Mouse (Mus musculus) intestine, embryonic 16.5 days (tissue): ENCODE measurements around the gene Ccl9. TPM values are rescaled to one million over a fixed set of nuclear protein-coding genes. Genes with fewer than 3 reads are reported as not detected.

Experiments
- ATAC-seq: fragments of 200-750 bp; cut with Nextera tagmentation; 2 replicates; pipeline ENCODE4 v1.8.0; 2017; ENCODE audit warnings: moderate TSS enrichment, moderate library complexity
- H3K27ac ChIP-seq: fragments of 300-500 bp; sonication (generic); 2 replicates; pipeline ENCODE4 v1.5.1; 2014; ENCODE audit warnings: mild to moderate bottlenecking, low read length
- H3K27me3 ChIP-seq: fragments of 300-500 bp; sonication (generic); replicated peaks from 2 replicates; pipeline ENCODE4 v1.6.1; 2014; ENCODE audit warnings: low read length, control low read depth, mixed read lengths; ENCODE audit not compliant: control insufficient read depth, insufficient read depth
- H3K36me3 ChIP-seq: fragments of 300-500 bp; sonication (generic); 2 replicates; pipeline ENCODE4 v1.6.1; 2014; ENCODE audit warnings: low read length, control low read depth; ENCODE audit not compliant: control insufficient read depth, insufficient read depth
- H3K4me1 ChIP-seq: fragments of 300-500 bp; sonication (generic); 2 replicates; pipeline ENCODE4 v1.6.1; 2014; ENCODE audit warnings: low read length, control low read depth, mixed read lengths; ENCODE audit not compliant: control insufficient read depth, insufficient read depth
- H3K4me2 ChIP-seq: fragments of 300-500 bp; sonication (generic); 2 replicates; pipeline ENCODE4 v1.6.1; 2014; ENCODE audit warnings: low read depth, low read length, control low read depth
- H3K4me3 ChIP-seq: fragments of 300-500 bp; sonication (generic); 2 replicates; pipeline ENCODE4 v1.5.1; 2014; ENCODE audit warnings: mild to moderate bottlenecking, low read length
- H3K9ac ChIP-seq: fragments of 300-500 bp; sonication (generic); 2 replicates; pipeline ENCODE4 v1.6.1; 2014; ENCODE audit warnings: low read depth, low read length
- H3K9me3 ChIP-seq: fragments of 300-500 bp; sonication (generic); 2 replicates; pipeline ENCODE4 v1.6.1; 2016; ENCODE audit warnings: low read length, control low read depth; ENCODE audit not compliant: control insufficient read depth
- WGBS: fragments of 180-500 bp; shearing (Covaris S2); extraction: QIAGEN DNeasy Blood & Tissue Kit; methylation state at CpG from one replicate; pipeline ENCODE4 v1.1.7; 2014; 5-methylcytosine and 5-hydroxymethylcytosine counted together
- polyA plus RNA-seq: library from polyadenylated mRNA; unstranded; fragments of >200 nt; fragmentation: Nextera tagmentation; extraction: Ambion mirVana; gene quantifications from 2 replicates; pipeline ENCODE4 v1.2.1, GENCODE M21; 2015

Gene Ccl9
- polyA plus RNA-seq, 1 experiment from 2014 or later = 52.6 TPM

DNA sequence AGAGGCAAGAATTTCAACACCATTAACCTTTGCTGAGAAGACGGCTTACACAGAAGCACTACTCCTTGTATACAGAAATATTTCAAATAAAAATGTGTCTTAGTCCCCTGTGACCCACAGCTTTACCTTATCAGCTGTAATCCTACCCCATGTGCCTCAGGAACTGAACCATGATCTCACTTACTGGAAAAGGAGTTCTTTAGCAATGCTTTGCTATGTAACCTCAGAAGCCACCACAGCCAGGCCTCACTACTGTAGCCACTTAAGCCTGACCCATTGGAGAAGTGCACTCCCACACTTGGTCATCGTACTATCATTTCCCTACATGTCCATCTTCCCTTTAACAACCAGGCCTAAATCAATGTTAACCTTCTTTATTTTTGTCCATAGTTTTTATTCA, 22.1 kb upstream of the Ccl9 start:
- H3K4me3 ChIP-seq = no peak overlapping the region
- H3K9ac ChIP-seq = no peak overlapping the region
- H3K4me2 ChIP-seq = no peak overlapping the region
- H3K27me3 ChIP-seq = no peaks in the 10 kb centered on the region
- no peak for ATAC-seq
- 75% methylated on average over 2 of the region's 2 CpGs for WGBS
- H3K4me1 ChIP-seq = no peaks in the 10 kb centered on the region
- no peaks in the 10 kb centered on the region for H3K9me3 ChIP-seq
- no peaks in the 10 kb centered on the region for H3K36me3 ChIP-seq
- no peak overlapping the region for H3K27ac ChIP-seq

DNA sequence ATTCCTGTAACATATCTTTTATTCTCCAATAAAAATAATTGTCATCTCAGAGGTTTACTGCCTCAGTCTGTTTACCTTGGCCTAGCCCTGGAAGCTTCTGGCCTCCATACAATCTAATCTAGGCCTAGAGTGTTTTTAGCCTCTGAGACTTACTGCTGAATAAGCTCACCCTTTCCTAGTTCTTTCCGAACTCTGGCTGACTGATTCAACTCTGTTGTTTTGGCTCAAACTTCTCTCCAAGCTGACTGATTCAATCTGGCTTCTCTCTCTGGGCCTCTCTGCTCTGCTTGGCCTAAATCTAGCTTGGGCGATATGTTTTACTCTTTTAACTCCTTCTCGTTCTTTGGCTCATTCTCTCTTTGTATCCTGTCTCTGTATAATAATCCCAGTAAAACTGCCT, 20.6 kb upstream of the Ccl9 start:
- Histone ChIP-seq H3K9me3 (no peaks in the 10 kb centered on the region), H3K27me3 (no peaks in the 10 kb centered on the region), H3K36me3 (no peaks in the 10 kb centered on the region), H3K9ac (no peak overlapping the region), H3K4me1 (no peaks in the 10 kb centered on the region), H3K27ac (no peak overlapping the region), H3K4me3 (no peak overlapping the region), H3K4me2 (no peak overlapping the region)
- WGBS = 73% methylated on average over 3 of the region's 3 CpGs
- no peak for ATAC-seq

DNA sequence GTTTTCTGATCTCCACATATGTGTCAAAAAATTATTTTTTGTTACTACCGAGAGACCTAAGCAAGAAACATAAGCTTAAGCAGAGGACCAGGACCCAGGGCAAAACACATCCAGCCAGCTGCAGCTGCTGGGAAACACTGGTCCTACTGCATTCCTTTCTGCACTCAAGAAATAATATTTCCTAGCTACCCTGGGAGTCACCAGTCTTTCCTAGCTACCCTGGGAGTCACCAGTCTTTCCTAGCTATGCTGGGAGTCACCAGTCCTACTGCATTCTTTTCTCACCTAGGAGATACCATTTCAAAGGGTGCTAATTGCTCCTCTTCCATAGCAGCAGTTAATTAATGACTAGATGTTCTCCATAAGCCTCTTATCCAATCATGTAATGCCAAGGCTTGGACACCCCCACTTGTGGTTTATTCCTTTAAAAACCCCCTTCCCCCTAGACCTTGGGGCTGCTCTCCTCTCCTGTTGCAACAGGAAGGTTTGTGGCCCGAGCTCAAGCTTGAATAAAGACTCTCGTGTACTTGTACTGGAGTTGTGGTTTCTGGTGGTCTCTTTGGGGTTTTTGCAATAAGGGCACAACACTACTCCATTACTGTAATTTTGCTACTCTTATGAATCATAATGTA, 19.9 kb upstream of the Ccl9 start:
- no peak for ATAC-seq
- Histone ChIP-seq H3K9ac (no peak overlapping the region), H3K27ac (no peak overlapping the region), H3K9me3 (no peaks in the 10 kb centered on the region), H3K36me3 (no peaks in the 10 kb centered on the region), H3K4me2 (no peak overlapping the region), H3K4me1 (no peaks in the 10 kb centered on the region), H3K27me3 (no peaks in the 10 kb centered on the region), H3K4me3 (no peak overlapping the region)
- 74% methylated on average over 3 of the region's 3 CpGs for WGBS

DNA sequence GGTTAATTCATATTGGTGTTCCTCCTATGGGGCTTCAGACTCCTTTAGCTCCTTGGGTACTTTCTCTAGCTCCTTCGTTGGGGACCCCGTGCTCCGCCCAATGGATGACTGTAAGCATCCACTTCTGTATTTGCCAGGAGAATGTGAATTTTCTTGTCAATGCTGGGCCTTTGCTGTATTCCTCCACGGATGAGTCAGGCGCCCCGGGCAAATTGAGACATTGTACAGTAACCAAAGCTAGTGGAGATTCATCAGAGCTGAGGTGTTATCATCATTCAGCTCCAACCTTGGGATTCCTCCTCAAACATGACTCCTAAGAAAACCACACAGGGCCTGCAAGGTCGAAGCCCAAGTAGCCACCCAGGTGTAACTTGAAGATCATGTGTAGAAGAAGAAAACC, 19.4 kb upstream of the Ccl9 start:
- WGBS = 85% methylated on average over 7 of the region's 7 CpGs
- ATAC-seq = no peak
- no peak overlapping the region for H3K27ac ChIP-seq
- H3K4me2 ChIP-seq = no peak overlapping the region
- no peak overlapping the region for H3K9ac ChIP-seq
- H3K4me1 ChIP-seq = no peaks in the 10 kb centered on the region
- no peaks in the 10 kb centered on the region for H3K27me3 ChIP-seq
- H3K9me3 ChIP-seq = no peaks in the 10 kb centered on the region
- H3K4me3 ChIP-seq = no peak overlapping the region
- no peaks in the 10 kb centered on the region for H3K36me3 ChIP-seq

DNA sequence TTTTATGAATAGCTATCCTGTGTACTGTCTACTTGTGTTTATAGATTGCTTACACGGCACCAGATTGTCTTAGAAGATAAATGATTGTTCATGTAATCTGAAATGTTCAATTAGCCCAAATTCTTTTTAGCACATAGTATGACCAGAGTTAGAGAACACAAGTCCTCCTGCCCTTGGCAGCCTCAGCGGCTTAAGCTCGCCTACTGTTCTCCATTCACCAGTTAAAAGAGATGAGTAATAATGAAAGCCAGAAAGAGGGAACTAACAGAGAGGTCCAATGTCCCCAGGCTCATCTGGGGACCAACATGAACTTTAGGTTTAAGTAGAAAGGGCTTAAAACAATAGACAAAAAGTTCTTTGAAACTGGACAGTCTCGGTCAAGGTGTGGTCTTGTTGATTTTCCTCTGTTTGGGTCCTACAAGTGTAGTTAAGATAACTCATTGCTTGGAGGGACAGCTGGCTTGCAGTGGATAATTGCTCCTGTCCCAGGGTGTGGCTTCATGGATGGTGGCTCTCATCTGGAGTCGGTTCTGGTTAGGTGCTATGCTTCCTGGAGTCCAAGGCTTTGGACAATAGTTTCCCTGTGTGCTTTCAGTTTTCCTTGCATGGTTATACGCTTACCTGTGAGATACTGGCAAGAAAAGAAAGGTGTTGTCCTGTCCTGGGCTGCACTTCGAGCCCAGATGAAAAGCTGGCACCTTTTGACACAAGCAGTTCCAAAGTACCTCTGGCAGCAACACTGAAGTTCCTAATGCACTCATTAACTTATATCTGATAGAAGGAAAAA, 17.4 kb upstream of the Ccl9 start:
- Histone ChIP-seq H3K4me3 (no peak overlapping the region), H3K4me2 (no peak overlapping the region), H3K36me3 (no peaks in the 10 kb centered on the region), H3K4me1 (no peaks in the 10 kb centered on the region), H3K9me3 (no peaks in the 10 kb centered on the region), H3K27ac (no peak overlapping the region), H3K27me3 (no peaks in the 10 kb centered on the region), H3K9ac (no peak overlapping the region)
- peak; percentile 65 for ATAC-seq
- WGBS = 63% methylated on average over 7 of the region's 7 CpGs

DNA sequence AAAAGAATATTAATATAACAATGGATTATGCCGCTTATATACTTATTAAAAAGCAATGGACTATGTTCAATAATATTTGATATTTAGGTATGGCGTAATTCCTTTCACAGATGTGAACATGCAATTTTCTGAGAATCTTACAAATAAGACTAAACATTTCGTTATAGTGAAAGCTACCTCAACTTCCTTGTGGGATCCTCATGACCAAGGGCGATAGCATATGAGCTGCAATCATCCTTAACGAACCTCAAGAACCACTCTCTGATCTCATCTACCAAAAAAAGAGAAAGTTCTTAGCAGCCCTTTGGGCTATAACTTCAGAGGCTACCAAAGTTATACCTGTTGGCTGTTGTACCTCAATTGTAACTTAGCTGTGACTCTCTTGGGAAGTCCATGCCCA, 15.0 kb upstream of the Ccl9 start:
- Histone ChIP-seq H3K27ac (no peak overlapping the region), H3K9ac (no peak overlapping the region), H3K4me1 (no peaks in the 10 kb centered on the region), H3K36me3 (no peaks in the 10 kb centered on the region), H3K27me3 (no peaks in the 10 kb centered on the region), H3K9me3 (no peaks in the 10 kb centered on the region), H3K4me3 (no peak overlapping the region), H3K4me2 (no peak overlapping the region)
- no peak for ATAC-seq
- WGBS = 92% methylated on average over 5 of the region's 5 CpGs

DNA sequence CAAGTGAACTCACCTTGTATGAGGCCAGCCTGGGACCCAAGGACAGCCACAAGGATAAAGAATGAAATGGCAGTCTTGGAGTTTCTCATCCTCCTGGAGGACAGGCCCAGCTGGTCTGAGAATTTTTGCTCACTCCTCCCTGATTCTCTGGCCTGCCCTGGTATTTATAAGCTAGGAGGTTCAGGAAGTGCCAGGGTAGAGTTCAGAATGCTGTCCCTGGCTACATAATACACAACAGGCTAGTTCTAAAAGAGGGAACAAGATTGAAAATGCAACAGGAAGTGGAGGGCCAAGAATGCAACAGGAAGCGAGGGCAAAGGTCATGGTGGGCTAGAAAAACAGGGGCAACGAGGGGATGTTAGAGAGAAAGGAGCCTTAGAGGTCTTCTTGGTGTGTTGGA, 14.4 kb upstream of the Ccl9 start, which contains the start of gene Ccl6:
Gene Ccl6 (minus strand): TSS at position 235 of the 400 bp plus-strand sequence.
- Histone ChIP-seq H3K27me3 (no peaks in the 10 kb centered on the region), H3K9ac (no peak within 1 kb of the TSS), H3K4me1 (no peaks in the 10 kb centered on the region), H3K4me2 (no peak within 1 kb of the TSS), H3K4me3 (no peak within 1 kb of the TSS), H3K27ac (no peak within 1 kb of the TSS), H3K36me3 (no peaks in the 10 kb centered on the region), H3K9me3 (no peaks in the 10 kb centered on the region)
- 51% methylated on average over 2 of the region's 2 CpGs for WGBS
- ATAC-seq = no peak

DNA sequence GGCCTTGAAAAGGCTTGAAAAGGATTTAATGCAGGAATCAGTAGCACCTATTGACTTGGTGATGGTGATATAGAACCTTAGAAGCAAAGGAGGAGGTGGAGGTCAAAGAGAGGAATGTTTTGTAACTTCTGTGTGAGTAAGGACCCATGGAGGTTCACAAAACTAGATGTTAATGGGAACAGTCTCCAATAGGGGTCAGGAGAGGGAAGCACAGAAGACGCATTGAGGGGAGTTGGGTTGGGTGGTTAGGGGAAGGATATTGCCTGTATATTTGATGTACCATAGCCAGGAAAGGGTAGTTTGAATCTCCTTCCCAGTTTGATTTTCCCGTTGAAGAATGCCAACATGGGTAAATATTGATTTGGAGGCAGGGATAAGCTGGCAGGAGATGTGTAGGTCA, 5.8 kb upstream of the Ccl9 start:
- no peaks in the 10 kb centered on the region for H3K9me3 ChIP-seq
- no peak overlapping the region for H3K4me3 ChIP-seq
- no peak overlapping the region for H3K4me2 ChIP-seq
- ATAC-seq = no peak
- no peak overlapping the region for H3K9ac ChIP-seq
- H3K4me1 ChIP-seq = no peaks in the 10 kb centered on the region
- H3K27me3 ChIP-seq = no peaks in the 10 kb centered on the region
- H3K36me3 ChIP-seq = no peaks in the 10 kb centered on the region
- WGBS = 65% methylated on average over 2 of the region's 2 CpGs
- H3K27ac ChIP-seq = no peak overlapping the region

DNA sequence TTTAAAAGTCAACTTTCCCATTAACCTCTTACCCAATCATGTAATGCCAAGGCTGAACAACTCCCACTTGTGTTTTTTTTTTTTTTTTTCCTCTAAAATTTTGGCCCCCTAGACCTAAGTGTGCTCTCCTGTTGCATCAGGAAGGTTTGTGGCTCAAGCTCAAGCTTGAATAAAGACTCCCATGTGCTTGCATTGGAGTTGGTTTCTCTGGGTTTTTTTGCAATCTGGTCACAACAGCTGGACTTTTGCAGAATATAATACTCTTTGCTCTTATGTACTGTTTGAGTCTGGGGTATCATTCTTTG, 5.0 kb upstream of the Ccl9 start:
- Histone ChIP-seq H3K27me3 (no peaks in the 10 kb centered on the region), H3K9me3 (no peaks in the 10 kb centered on the region), H3K27ac (no peak overlapping the region), H3K9ac (no peak overlapping the region), H3K4me2 (no peak overlapping the region), H3K4me1 (no peaks in the 10 kb centered on the region), H3K36me3 (no peaks in the 10 kb centered on the region), H3K4me3 (no peak overlapping the region)
- no peak for ATAC-seq
